Mouse (Mus musculus): Measurements from ENCODE around the gene Txnip.

GRCm38 (mm10) chr3:96575272-96575984 is 17.7 kb downstream of the Txnip start:
- TF ChIP-seq TCF12 (IDR thresholded peaks at IDR 0.05; ENCODE audit: insufficient read depth, poor library complexity, severe bottlenecking): no peak
- TF ChIP-seq POLR2A (IDR thresholded peaks at IDR 0.05; ENCODE audit: insufficient read length, low read depth): no peak
- no peak for TF ChIP-seq MYOG (IDR thresholded peaks at IDR 0.05; ENCODE audit: control insufficient read depth in 1 of 3, insufficient read depth in 1 of 3, insufficient read length in 2 of 3, low read depth in 2 of 3)
- TF ChIP-seq CEBPB (IDR thresholded peaks at IDR 0.05; ENCODE audit: insufficient read depth, poor library complexity, severe bottlenecking): no peak

All from myocyte (in vitro differentiated cells).